Mouse (Mus musculus): ENCODE results near the gene Pigyl. TPM values are rescaled to one million over a fixed set of nuclear protein-coding genes. Genes with fewer than 3 reads are reported as not detected.
"Not testable (repeated sequence)": the region's sequence is repeated elsewhere in the genome, so short reads cannot be mapped to it uniquely, and the experiment has no call there.

Gene Pigyl
- polyA plus RNA-seq, 1 experiment from 2014 or later = 65.6 TPM

DNA sequence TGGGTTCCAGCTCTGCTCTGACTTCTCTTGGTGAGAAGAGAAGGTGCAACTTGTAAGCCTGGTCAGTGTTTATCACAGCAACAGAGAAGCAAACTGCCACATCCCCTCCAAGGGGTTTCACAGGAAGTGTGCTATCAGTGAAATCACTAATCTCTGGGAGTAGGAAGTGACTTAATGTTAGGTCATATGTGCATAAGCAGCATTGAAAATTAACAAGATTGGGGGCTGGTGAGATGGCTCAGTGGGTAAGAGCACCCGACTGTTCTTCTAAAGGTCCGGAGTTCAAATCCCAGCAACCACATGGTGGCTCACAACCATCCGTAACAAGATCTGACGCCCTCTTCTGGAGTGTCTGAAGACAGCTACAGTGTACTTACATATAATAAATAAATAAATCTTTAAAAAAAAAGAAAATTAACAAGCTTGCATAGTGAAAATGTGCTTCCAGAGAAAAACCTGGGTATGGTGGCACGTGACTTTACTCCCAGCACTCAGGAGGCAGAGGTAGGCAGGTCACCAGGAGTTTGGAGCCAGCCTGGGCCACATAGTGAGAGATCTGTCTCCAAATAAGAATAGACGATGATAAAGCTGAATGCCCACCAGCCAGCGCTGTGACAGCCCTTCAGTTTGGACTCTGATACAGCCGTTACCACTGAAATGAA is 12.2 kb upstream of the Pigyl start:
- Histone ChIP-seq H3K27ac (no peak overlapping the region), H3K27me3 (no peaks in the 10 kb centered on the region), H3K36me3 (no peaks in the 10 kb centered on the region), H3K4me3 (no peak overlapping the region), H3K4me1 (no peaks in the 10 kb centered on the region), H3K9me3 (replicated peaks) (peaks cover 5% of the 10 kb centered on the region), H3K4me2 (replicated peaks) (no peak overlapping the region), H3K9ac (no peak overlapping the region)
- 81% methylated on average over 8 of the region's 8 CpGs for WGBS
- ATAC-seq (ENCODE audit: low FRiP score) = no peak

DNA sequence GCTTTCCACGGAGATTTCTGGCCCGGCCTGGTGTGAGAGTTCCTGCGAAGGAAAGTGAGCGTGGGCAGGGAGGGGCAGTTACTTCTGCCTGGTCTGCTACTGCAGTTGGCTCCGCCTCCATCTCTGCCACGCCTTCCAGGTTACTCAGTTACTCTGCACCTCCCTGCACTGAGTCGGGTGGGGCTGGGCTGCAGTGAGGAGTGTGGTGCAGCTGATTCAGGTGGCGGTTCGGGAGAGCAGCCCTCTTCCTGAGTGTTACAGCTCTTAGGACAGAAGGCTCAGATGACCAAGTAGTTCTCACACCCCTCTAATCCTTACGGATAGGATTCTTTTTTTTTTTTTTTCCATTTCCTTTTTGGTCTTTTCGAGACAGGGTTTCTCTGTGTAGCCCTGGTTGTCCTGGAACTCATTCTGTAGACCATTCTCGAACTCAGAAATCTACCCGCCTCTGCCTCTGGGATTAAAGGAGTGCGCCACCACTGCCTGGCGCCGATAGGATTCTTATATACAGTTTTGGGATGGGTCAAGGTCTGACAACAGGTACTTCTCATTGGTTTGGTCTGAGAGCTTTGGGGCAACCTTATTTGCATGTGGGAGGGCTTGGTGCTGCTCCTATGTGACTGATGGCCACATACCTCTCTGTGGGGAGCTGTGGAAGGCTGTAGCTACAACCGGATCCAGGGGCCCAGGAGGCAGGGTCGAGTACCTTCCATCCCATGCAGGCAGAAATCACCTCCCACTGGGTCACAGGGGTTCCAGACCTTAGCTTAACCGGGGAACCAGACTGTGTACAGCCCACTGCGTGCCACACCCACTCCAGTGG is 7.0 kb upstream of the Pigyl start:
- no peaks in the 10 kb centered on the region for H3K36me3 ChIP-seq
- no peak overlapping the region for H3K4me2 ChIP-seq (replicated peaks)
- H3K27ac ChIP-seq = no peak overlapping the region
- H3K4me3 ChIP-seq = no peak overlapping the region
- no peaks in the 10 kb centered on the region for H3K4me1 ChIP-seq
- ATAC-seq (ENCODE audit: low FRiP score) = no peak
- no peaks in the 10 kb centered on the region for H3K27me3 ChIP-seq
- no peak overlapping the region for H3K9ac ChIP-seq
- WGBS = 78% methylated on average over 20 of the region's 20 CpGs
- peaks cover 6% of the 10 kb centered on the region for H3K9me3 ChIP-seq (replicated peaks)

- not testable (repeated sequence) for H3K27ac ChIP-seq; ATAC-seq (ENCODE audit: low FRiP score); H3K4me3 ChIP-seq; H3K36me3 ChIP-seq; H3K9ac ChIP-seq; H3K4me2 ChIP-seq (replicated peaks); H3K9me3 ChIP-seq (replicated peaks); H3K27me3 ChIP-seq; H3K4me1 ChIP-seq
- 86% methylated on average over 7 of the region's 7 CpGs for WGBS
These were observed 6.4 kb upstream of the Pigyl start for GRCm38 (mm10) chr9:22150249-22150693.

GRCm38 (mm10) chr9:22150946-22151345 is 5.7 kb upstream of the Pigyl start:
- H3K27me3 ChIP-seq = no peaks in the 10 kb centered on the region
- H3K9ac ChIP-seq = no peak overlapping the region
- no peak overlapping the region for H3K4me3 ChIP-seq
- no peaks in the 10 kb centered on the region for H3K4me1 ChIP-seq
- 88% methylated on average over 2 of the region's 2 CpGs for WGBS
- no peaks in the 10 kb centered on the region for H3K36me3 ChIP-seq
- ATAC-seq (ENCODE audit: low FRiP score) = no peak
- no peak overlapping the region for H3K4me2 ChIP-seq (replicated peaks)
- peaks cover 6% of the 10 kb centered on the region for H3K9me3 ChIP-seq (replicated peaks)
- no peak overlapping the region for H3K27ac ChIP-seq

DNA sequence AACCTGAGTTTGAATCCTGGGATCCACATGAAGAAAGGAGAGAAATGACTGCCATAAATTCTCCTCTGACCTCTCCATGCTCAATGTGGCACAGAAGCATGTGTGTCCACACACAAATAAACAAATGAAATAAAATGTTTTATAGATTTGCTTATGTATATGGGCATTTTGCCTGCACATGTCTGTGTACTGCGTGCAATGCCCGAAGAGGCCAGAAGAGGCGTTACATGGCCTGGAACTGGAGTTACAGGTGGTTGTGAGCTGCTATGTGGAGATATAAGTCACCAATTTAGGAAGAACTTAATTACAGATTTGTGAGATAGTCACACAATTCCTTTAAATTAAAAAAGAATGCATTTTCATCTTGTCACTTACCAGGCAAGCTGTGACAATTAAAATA is 2.8 kb upstream of the Pigyl start:
- no peak for ATAC-seq (ENCODE audit: low FRiP score)
- Histone ChIP-seq H3K4me1 (peaks cover 9% of the 10 kb centered on the region), H3K9me3 (replicated peaks) (peaks cover 3% of the 10 kb centered on the region; the same call in 1 of the 2 replicates), H3K36me3 (peaks cover 8% of the 10 kb centered on the region; the same call in 1 of the 2 replicates), H3K4me2 (replicated peaks) (no peak overlapping the region), H3K9ac (no peak overlapping the region), H3K27ac (no peak overlapping the region), H3K27me3 (no peaks in the 10 kb centered on the region; the same call in 1 of the 2 replicates), H3K4me3 (no peak overlapping the region)
- WGBS = 90% methylated on average over 3 of the region's 3 CpGs

DNA sequence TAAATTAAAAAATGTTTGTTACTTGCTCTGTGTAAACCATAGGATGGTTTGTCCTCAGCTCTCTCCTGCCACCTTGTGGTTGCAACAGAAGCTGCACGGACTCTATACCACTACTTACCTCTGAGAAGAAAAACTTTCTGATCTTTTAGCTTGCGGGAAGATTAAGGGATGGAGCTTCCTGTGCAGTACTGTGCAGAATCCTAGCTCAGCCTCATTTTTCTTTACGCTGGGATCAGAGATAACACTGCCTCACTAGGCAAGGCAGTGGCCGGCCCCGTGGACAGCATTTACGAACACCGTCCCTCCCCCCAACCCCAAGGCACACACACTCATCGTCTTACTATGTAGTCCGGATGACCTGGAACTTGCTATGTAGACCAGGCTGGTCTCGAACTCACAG is 1.0 kb upstream of the Pigyl start:
- H3K9me3 ChIP-seq (replicated peaks) = no peaks in the 10 kb centered on the region

DNA sequence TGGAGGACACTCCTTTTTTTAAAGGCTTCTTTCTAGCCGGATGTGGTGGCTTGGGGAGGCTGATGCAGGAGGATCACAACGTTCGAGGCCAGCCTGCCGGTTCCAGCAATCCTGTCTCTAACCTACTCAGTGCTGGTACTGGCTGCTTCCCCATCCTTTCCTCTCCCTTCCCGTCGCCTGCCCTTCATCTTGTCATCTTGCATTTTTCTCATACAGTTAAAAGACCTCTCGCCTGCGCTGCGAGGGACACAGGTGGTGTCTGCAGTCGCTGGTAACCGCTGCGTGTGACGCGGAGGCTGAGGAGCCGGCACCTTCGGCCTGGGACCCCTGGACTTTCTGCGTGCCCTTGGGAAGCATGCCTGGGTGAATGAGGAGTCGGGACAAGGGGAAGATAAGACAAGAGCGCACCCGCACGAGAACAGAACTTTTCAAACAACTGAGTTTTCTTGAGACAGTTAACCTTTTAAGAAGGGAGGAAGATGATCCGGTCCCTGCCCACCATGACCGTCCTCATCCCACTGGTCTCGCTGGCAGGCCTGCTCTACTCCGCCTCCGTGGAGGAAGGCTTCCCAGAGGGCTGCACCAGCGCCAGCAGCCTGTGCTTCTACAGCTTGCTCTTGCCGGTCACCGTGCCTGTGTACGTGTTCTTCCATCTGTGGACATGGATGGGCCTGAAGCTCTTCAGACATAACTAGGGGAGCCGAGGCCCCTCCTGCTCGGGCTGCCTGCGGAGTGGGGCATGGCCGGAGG is 1.0 kb downstream of the Pigyl start:
- H3K36me3 ChIP-seq = peaks cover 10% of the 10 kb centered on the region; the same call in 1 of the 2 replicates
- H3K27ac ChIP-seq = no peak overlapping the region
- H3K9ac ChIP-seq = peak overlapping the region; percentile 83
- WGBS = 69% methylated on average over 34 of the region's 34 CpGs
- peak overlapping the region; percentile 68 for H3K4me3 ChIP-seq
- H3K27me3 ChIP-seq = peaks cover 4% of the 10 kb centered on the region
- ATAC-seq (ENCODE audit: low FRiP score) = no peak
- peak overlapping the region; percentile 76 for H3K4me2 ChIP-seq (replicated peaks)
- H3K4me1 ChIP-seq = peaks cover 9% of the 10 kb centered on the region
- no peaks in the 10 kb centered on the region for H3K9me3 ChIP-seq (replicated peaks)

More for the DNA sequence above, 1.0 kb upstream of the Pigyl start:
- H3K27me3 ChIP-seq = no peaks in the 10 kb centered on the region; the same call in 1 of the 2 replicates
- H3K4me2 ChIP-seq (replicated peaks) = 0 out of 2 replicates have a peak overlapping the region, but pooled peaks have one; percentile 2
- no peak overlapping the region for H3K9ac ChIP-seq
- peaks cover 10% of the 10 kb centered on the region; the same call in 1 of the 2 replicates for H3K36me3 ChIP-seq
- H3K4me3 ChIP-seq = no peak overlapping the region
- WGBS = 25% methylated on average over 10 of the region's 10 CpGs
- no peak for ATAC-seq (ENCODE audit: low FRiP score)
- H3K27ac ChIP-seq = no peak overlapping the region
- peaks cover 9% of the 10 kb centered on the region for H3K4me1 ChIP-seq

- peaks cover 13% of the 10 kb centered on the region for H3K4me1 ChIP-seq
- peaks cover 10% of the 10 kb centered on the region; the same call in 1 of the 2 replicates for H3K36me3 ChIP-seq
- H3K27ac ChIP-seq = no peak overlapping the region
- no peak overlapping the region for H3K4me3 ChIP-seq
- H3K4me2 ChIP-seq (replicated peaks) = no peak overlapping the region
- no peak overlapping the region for H3K9ac ChIP-seq
- no peak for ATAC-seq (ENCODE audit: low FRiP score)
- H3K9me3 ChIP-seq (replicated peaks) = no peaks in the 10 kb centered on the region
- WGBS = 33% methylated on average over 6 of the region's 6 CpGs
- peaks cover 4% of the 10 kb centered on the region for H3K27me3 ChIP-seq
These were observed 4.7 kb downstream of the Pigyl start for GRCm38 (mm10) chr9:22161299-22161698.

GRCm38 (mm10) chr9:22162305-22162704 is 5.7 kb downstream of the Pigyl start:
- Histone ChIP-seq H3K27ac (no peak overlapping the region), H3K27me3 (peaks cover 4% of the 10 kb centered on the region), H3K9ac (no peak overlapping the region), H3K4me1 (peaks cover 12% of the 10 kb centered on the region), H3K4me2 (replicated peaks) (no peak overlapping the region), H3K36me3 (peaks cover 10% of the 10 kb centered on the region; the same call in 1 of the 2 replicates), H3K4me3 (no peak overlapping the region), H3K9me3 (replicated peaks) (0 out of 2 replicates have a peak, but pooled peaks cover 3% of the 10 kb centered on the region)
- ATAC-seq (ENCODE audit: low FRiP score) = no peak
- WGBS = 81% methylated on average over 9 of the region's 9 CpGs

- no peak overlapping the region for H3K4me2 ChIP-seq (replicated peaks)
- H3K27ac ChIP-seq = no peak overlapping the region
- peaks cover 4% of the 10 kb centered on the region for H3K27me3 ChIP-seq
- H3K9ac ChIP-seq = no peak overlapping the region
- 0 out of 2 replicates have a peak, but pooled peaks cover 3% of the 10 kb centered on the region for H3K9me3 ChIP-seq (replicated peaks)
- peaks cover 6% of the 10 kb centered on the region for H3K4me1 ChIP-seq
- 87% methylated on average over 7 of the region's 7 CpGs for WGBS
- H3K36me3 ChIP-seq = peaks cover 9% of the 10 kb centered on the region; the same call in 1 of the 2 replicates
- ATAC-seq (ENCODE audit: low FRiP score) = no peak
- no peak overlapping the region for H3K4me3 ChIP-seq
These were observed 6.3 kb downstream of the Pigyl start for GRCm38 (mm10) chr9:22162912-22163311.

GRCm38 (mm10) chr9:22164711-22165668 is 8.3 kb downstream of the Pigyl start:
- Histone ChIP-seq H3K27me3 (peaks cover 4% of the 10 kb centered on the region; the same call in 1 of the 2 replicates), H3K9ac (peak overlapping the region; percentile 74), H3K9me3 (replicated peaks) (0 out of 2 replicates have a peak, but pooled peaks cover 3% of the 10 kb centered on the region), H3K4me1 (peaks cover 5% of the 10 kb centered on the region; the same call in 1 of the 2 replicates), H3K4me3 (peak overlapping the region; percentile 61), H3K27ac (peak overlapping the region; percentile 67), H3K36me3 (no peaks in the 10 kb centered on the region), H3K4me2 (replicated peaks) (peak overlapping the region; percentile 91)
- WGBS = 2% methylated on average over 53 of the region's 54 CpGs
- ATAC-seq (ENCODE audit: low FRiP score) = peak; percentile 89

Measured in hindbrain, embryonic 12.5 days (tissue).